Mouse (Mus musculus) lung, embryonic 15.5 days (tissue): ENCODE results near the gene Gjc2. TPM values are rescaled to one million over a fixed set of nuclear protein-coding genes. Genes with fewer than 3 reads are reported as not detected.

Experiments
- ATAC-seq: fragments of 200-750 bp; cut with Nextera tagmentation; 2 replicates; pipeline ENCODE4 v1.8.0; 2017; ENCODE audit warnings: moderate number of reproducible peaks, borderline replicate concordance; ENCODE audit not compliant: low FRiP score, low TSS enrichment; ENCODE audit errors: extremely low read depth
- H3K27ac ChIP-seq: fragments of 300-500 bp; sonication (generic); 2 replicates; pipeline ENCODE4 v1.5.1; 2015; ENCODE audit warnings: moderate library complexity, mild to moderate bottlenecking, inconsistent platforms
- H3K27me3 ChIP-seq: fragments of 300-500 bp; sonication (generic); 2 replicates; pipeline ENCODE4 v1.6.1; 2015; ENCODE audit warnings: inconsistent platforms
- H3K36me3 ChIP-seq: fragments of 300-500 bp; sonication (generic); 2 replicates; pipeline ENCODE4 v1.6.1; 2015; ENCODE audit warnings: inconsistent platforms
- H3K4me1 ChIP-seq: fragments of 300-500 bp; sonication (generic); 2 replicates; pipeline ENCODE4 v1.6.1; 2015; ENCODE audit warnings: inconsistent platforms
- H3K4me2 ChIP-seq: fragments of 300-500 bp; sonication (generic); 2 replicates; pipeline ENCODE4 v1.6.1; 2015; ENCODE audit warnings: inconsistent platforms, mild to moderate bottlenecking, moderate library complexity
- H3K4me3 ChIP-seq: fragments of 300-500 bp; sonication (generic); 2 replicates; pipeline ENCODE4 v1.5.1; 2015; ENCODE audit warnings: mild to moderate bottlenecking, inconsistent platforms
- H3K9ac ChIP-seq: fragments of 300-500 bp; sonication (generic); 2 replicates; pipeline ENCODE4 v1.6.1; 2015; ENCODE audit warnings: inconsistent platforms
- H3K9me3 ChIP-seq: fragments of 300-500 bp; sonication (generic); 2 replicates; pipeline ENCODE4 v1.6.1; 2016; ENCODE audit warnings: inconsistent platforms
- WGBS: fragments of 180-500 bp; shearing (Covaris S2); methylation state at CpG from one replicate; pipeline ENCODE4 v1.1.7; 2015; 5-methylcytosine and 5-hydroxymethylcytosine counted together
- polyA plus RNA-seq: library from polyadenylated mRNA; unstranded; fragments of >200 nt; fragmentation: Nextera tagmentation; extraction: Ambion mirVana; gene quantifications from 2 replicates; pipeline ENCODE4 v1.2.1, GENCODE M21; 2015

The Gjc2 gene
- polyA plus RNA-seq, 1 experiment from 2014 or later: 0.56 TPM

GRCm38 (mm10) chr11:59170549-59170948 is 12.5 kb downstream of the Gjc2 start:
- no peaks in the 10 kb centered on the region for H3K36me3 ChIP-seq
- no peak overlapping the region for H3K4me2 ChIP-seq
- no peak overlapping the region for H3K27ac ChIP-seq
- no peak overlapping the region for H3K4me3 ChIP-seq
- WGBS: 61% methylated on average over 4 of the region's 4 CpGs
- H3K9me3 ChIP-seq: no peaks in the 10 kb centered on the region
- ATAC-seq: no peak
- H3K9ac ChIP-seq: no peak overlapping the region
- H3K4me1 ChIP-seq: no peaks in the 10 kb centered on the region
- peaks cover 15% of the 10 kb centered on the region for H3K27me3 ChIP-seq

GRCm38 (mm10) chr11:59169807-59170206 is 13.2 kb downstream of the Gjc2 start:
- H3K36me3 ChIP-seq: no peaks in the 10 kb centered on the region
- H3K9me3 ChIP-seq: no peaks in the 10 kb centered on the region
- no peak for ATAC-seq
- H3K9ac ChIP-seq: no peak overlapping the region
- peaks cover 7% of the 10 kb centered on the region for H3K27me3 ChIP-seq
- no peak overlapping the region for H3K4me3 ChIP-seq
- H3K27ac ChIP-seq: no peak overlapping the region
- H3K4me1 ChIP-seq: no peaks in the 10 kb centered on the region
- 42% methylated on average over 3 of the region's 3 CpGs for WGBS
- no peak overlapping the region for H3K4me2 ChIP-seq

- H3K27ac ChIP-seq: no peak overlapping the region
- H3K4me1 ChIP-seq: peaks cover 17% of the 10 kb centered on the region
- H3K9ac ChIP-seq: no peak overlapping the region
- H3K4me2 ChIP-seq: no peak overlapping the region
- no peak overlapping the region for H3K4me3 ChIP-seq
- no peaks in the 10 kb centered on the region for H3K9me3 ChIP-seq
- H3K27me3 ChIP-seq: no peaks in the 10 kb centered on the region
- H3K36me3 ChIP-seq: no peaks in the 10 kb centered on the region
- WGBS: 50% methylated on average over 2 of the region's 2 CpGs
- no peak for ATAC-seq
Measured at GRCm38 (mm10) chr11:59165616-59166241, 17.3 kb downstream of the Gjc2 start.

- Histone ChIP-seq H3K27ac (peak overlapping the region; percentile 100), H3K4me1 (peaks cover 17% of the 10 kb centered on the region), H3K36me3 (no peaks in the 10 kb centered on the region), H3K27me3 (no peaks in the 10 kb centered on the region), H3K9me3 (no peaks in the 10 kb centered on the region), H3K4me3 (0 out of 2 replicates have a peak overlapping the region, but pooled peaks have one; percentile 83), H3K9ac (no peak overlapping the region), H3K4me2 (peak overlapping the region; percentile 70)
- WGBS: 75% methylated on average over 9 of the region's 9 CpGs
- ATAC-seq: no peak
Measured at GRCm38 (mm10) chr11:59164384-59164783, 18.6 kb downstream of the Gjc2 start.

GRCm38 (mm10) chr11:59163255-59164236 is 19.5 kb downstream of the Gjc2 start, which contains the start of gene Iba57:
Gene Iba57, minus strand, starts transcription at chr11:59163739.
- H3K4me2 ChIP-seq: peak within 1 kb of the TSS; percentile 70
- 0 out of 2 replicates have a peak, but pooled peaks cover under 1% of the 10 kb centered on the region for H3K36me3 ChIP-seq
- H3K9me3 ChIP-seq: no peaks in the 10 kb centered on the region
- H3K27ac ChIP-seq: peak within 1 kb of the TSS; percentile 100
- H3K9ac ChIP-seq: peak within 1 kb of the TSS; percentile 83
- H3K4me3 ChIP-seq: peak within 1 kb of the TSS; percentile 83
- ATAC-seq: peak; percentile 99
- H3K27me3 ChIP-seq: no peaks in the 10 kb centered on the region
- 2% methylated on average over 67 of the region's 68 CpGs for WGBS
- H3K4me1 ChIP-seq: peaks cover 17% of the 10 kb centered on the region

GRCm38 (mm10) chr11:59162443-59163254 is 20.4 kb downstream of the Gjc2 start:
- ATAC-seq: no peak
- peak overlapping the region; percentile 83 for H3K4me3 ChIP-seq
- H3K9ac ChIP-seq: peak overlapping the region; percentile 83
- H3K4me1 ChIP-seq: peaks cover 17% of the 10 kb centered on the region
- H3K27me3 ChIP-seq: no peaks in the 10 kb centered on the region
- 47% methylated on average over 9 of the region's 9 CpGs for WGBS
- H3K4me2 ChIP-seq: peak overlapping the region; percentile 70
- H3K27ac ChIP-seq: peak overlapping the region; percentile 60; the same call in 1 of the 2 replicates
- H3K9me3 ChIP-seq: no peaks in the 10 kb centered on the region
- H3K36me3 ChIP-seq: peaks cover 9% of the 10 kb centered on the region; the same call in 1 of the 2 replicates

- ATAC-seq: no peak
- Histone ChIP-seq H3K9ac (no peak overlapping the region), H3K4me3 (no peak overlapping the region), H3K27ac (no peak overlapping the region), H3K9me3 (no peaks in the 10 kb centered on the region), H3K4me2 (no peak overlapping the region), H3K4me1 (peaks cover 17% of the 10 kb centered on the region), H3K36me3 (peaks cover 9% of the 10 kb centered on the region; the same call in 1 of the 2 replicates), H3K27me3 (no peaks in the 10 kb centered on the region)
- WGBS: 48% methylated on average over 5 of the region's 5 CpGs
Measured at GRCm38 (mm10) chr11:59161398-59161797, 21.6 kb downstream of the Gjc2 start.

GRCm38 (mm10) chr11:59159558-59159957 is 23.5 kb downstream of the Gjc2 start:
- Histone ChIP-seq H3K36me3 (peaks cover 11% of the 10 kb centered on the region; the same call in 1 of the 2 replicates), H3K9me3 (no peaks in the 10 kb centered on the region), H3K27ac (no peak overlapping the region), H3K4me3 (no peak overlapping the region), H3K27me3 (no peaks in the 10 kb centered on the region), H3K4me2 (no peak overlapping the region), H3K4me1 (peaks cover 17% of the 10 kb centered on the region), H3K9ac (no peak overlapping the region)
- 85% methylated on average over 4 of the region's 4 CpGs for WGBS
- no peak for ATAC-seq

GRCm38 (mm10) chr11:59159099-59159498 is 23.9 kb downstream of the Gjc2 start:
- 89% methylated on average over 13 of the region's 13 CpGs for WGBS
- Histone ChIP-seq H3K27ac (no peak overlapping the region), H3K4me2 (no peak overlapping the region), H3K9me3 (no peaks in the 10 kb centered on the region), H3K4me3 (no peak overlapping the region), H3K9ac (no peak overlapping the region), H3K27me3 (no peaks in the 10 kb centered on the region), H3K36me3 (peaks cover 11% of the 10 kb centered on the region; the same call in 1 of the 2 replicates), H3K4me1 (peaks cover 14% of the 10 kb centered on the region)
- no peak for ATAC-seq

GRCm38 (mm10) chr11:59155900-59156299 is 27.1 kb downstream of the Gjc2 start:
- Histone ChIP-seq H3K36me3 (peaks cover 11% of the 10 kb centered on the region; the same call in 1 of the 2 replicates), H3K27ac (no peak overlapping the region), H3K4me3 (no peak overlapping the region), H3K9ac (no peak overlapping the region), H3K4me1 (no peaks in the 10 kb centered on the region), H3K27me3 (no peaks in the 10 kb centered on the region), H3K9me3 (no peaks in the 10 kb centered on the region), H3K4me2 (no peak overlapping the region)
- 93% methylated on average over 5 of the region's 5 CpGs for WGBS
- ATAC-seq: no peak

- no peaks in the 10 kb centered on the region for H3K9me3 ChIP-seq
- no peak overlapping the region for H3K4me3 ChIP-seq
- no peaks in the 10 kb centered on the region for H3K27me3 ChIP-seq
- H3K27ac ChIP-seq: no peak overlapping the region
- H3K9ac ChIP-seq: no peak overlapping the region
- 56% methylated on average over 7 of the region's 7 CpGs for WGBS
- H3K4me1 ChIP-seq: no peaks in the 10 kb centered on the region
- peaks cover 11% of the 10 kb centered on the region; the same call in 1 of the 2 replicates for H3K36me3 ChIP-seq
- no peak overlapping the region for H3K4me2 ChIP-seq
- ATAC-seq: no peak
Measured at GRCm38 (mm10) chr11:59154220-59154619, 28.8 kb downstream of the Gjc2 start.
